Mouse (Mus musculus) CH12.LX (cell line): ENCODE measurements around the gene Pxn.

Source experiments
- BHLHE40 ChIP-seq: IDR thresholded peaks from 2 replicates; pipeline ENCODE4 v1.6.1; 2011; ENCODE audit warnings: mild to moderate bottlenecking, low read depth, low read length, improper control_type of control experiment
- CTCF ChIP-seq, 2 experiments: IDR thresholded peaks in 1 of 2; conservative IDR thresholded peaks in 1 of 2; 2 replicates each; pipeline ENCODE4 v1.5.1; 2011 to 2012; ENCODE audit warnings: low read depth in 2 of 2, low read length in 2 of 2, improper control_type of control experiment in 1 of 2, inconsistent platforms in 1 of 2, mild to moderate bottlenecking in 1 of 2, moderate library complexity in 1 of 2
- EP300 ChIP-seq: IDR thresholded peaks from 2 replicates; pipeline ENCODE4 v1.6.1; 2011; ENCODE audit warnings: low read length, improper control_type of control experiment
- POLR2A ChIP-seq: IDR thresholded peaks from 2 replicates; pipeline ENCODE4 v1.6.1; 2011; ENCODE audit warnings: low read depth, mild to moderate bottlenecking, improper control_type of control experiment, low read length
- SIN3A ChIP-seq: IDR thresholded peaks from 2 replicates; pipeline ENCODE4 v1.6.1; 2012; ENCODE audit warnings: low read length, improper control_type of control experiment, inconsistent platforms
- USF1 ChIP-seq: IDR thresholded peaks from 2 replicates; pipeline ENCODE4 v1.6.1; 2014; ENCODE audit warnings: low read depth, mild to moderate bottlenecking, inconsistent platforms, low read length, improper control_type of control experiment

GRCm38 (mm10) chr5:115603561-115603960 lies 97.1 kb downstream of the Pxn start:
- TF ChIP-seq SIN3A (no peak), BHLHE40 (no peak), CTCF (conservative IDR thresholded peaks at IDR 0.05 in 1 of 2, IDR thresholded peaks at IDR 0.05 in 1 of 2; ENCODE audit: low read depth in 2 of 2, low read length in 2 of 2) (no peak), POLR2A (no peak), USF1 (no peak), EP300 (no peak)
